Mouse (Mus musculus): ENCODE data around the gene Galnt13. TPM values are rescaled to one million over a fixed set of nuclear protein-coding genes. Genes with fewer than 3 reads are reported as not detected.

Gene Galnt13
- polyA plus RNA-seq, 1 experiment = not detected

DNA sequence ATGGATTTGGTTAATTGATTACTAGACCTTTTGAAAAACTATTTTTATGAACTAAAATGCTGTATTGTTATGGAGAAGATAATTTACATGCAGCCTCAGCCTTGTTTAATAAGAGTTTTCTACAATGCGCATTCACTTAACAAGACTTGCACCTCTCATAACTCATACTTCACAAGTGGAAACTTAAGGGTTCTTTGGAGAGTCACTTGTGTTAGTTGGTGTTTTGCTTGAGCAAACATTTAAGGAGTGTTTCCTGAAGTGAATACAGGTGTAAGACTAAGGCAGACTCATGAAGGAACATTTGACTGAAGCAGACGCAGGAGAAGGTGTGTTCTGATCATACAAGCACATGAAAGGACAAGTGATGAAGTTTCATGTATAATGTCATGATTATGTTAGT is 649.5 kb downstream of the Galnt13 start:
- TF ChIP-seq CTCF (IDR thresholded peaks at IDR 0.05; ENCODE audit: low read depth, low read length) (no peak), POLR2A (IDR thresholded peaks at IDR 0.05; ENCODE audit: borderline replicate concordance, low read depth, low read length) (no peak)
- H3K4me3 ChIP-seq (ENCODE audit: insufficient read depth, low read length) = no peak overlapping the region
- H3K27ac ChIP-seq (ENCODE audit: insufficient read depth, low read depth, low read length) = no peak overlapping the region
- no peaks in the 10 kb centered on the region for H3K4me1 ChIP-seq (ENCODE audit: control insufficient read depth, insufficient read depth, low read length)

DNA sequence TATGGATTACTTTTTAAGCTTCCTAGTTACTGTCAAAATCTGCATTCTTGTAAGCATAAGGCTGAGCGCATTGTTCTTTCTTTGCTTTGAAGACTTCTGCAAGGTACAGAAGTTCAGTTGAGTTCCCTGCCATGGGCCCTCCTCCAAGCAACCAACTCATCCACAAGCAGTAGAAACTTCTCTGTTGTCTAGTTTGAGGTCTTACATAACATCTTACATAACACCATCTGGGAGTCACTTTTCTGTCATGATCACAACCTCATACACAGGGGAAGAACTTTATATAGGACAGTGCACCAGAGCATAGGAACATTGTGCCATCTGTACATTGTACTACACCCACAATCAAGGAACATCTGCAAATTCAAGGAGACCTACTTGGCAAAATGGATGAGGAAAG is 651.9 kb downstream of the Galnt13 start:
- TF ChIP-seq POLR2A (IDR thresholded peaks at IDR 0.05; ENCODE audit: borderline replicate concordance, low read depth, low read length) = no peak
- no peak for TF ChIP-seq CTCF (IDR thresholded peaks at IDR 0.05; ENCODE audit: low read depth, low read length)
- no peak overlapping the region for H3K4me3 ChIP-seq (ENCODE audit: insufficient read depth, low read length)
- no peaks in the 10 kb centered on the region for H3K4me1 ChIP-seq (ENCODE audit: control insufficient read depth, insufficient read depth, low read length)
- no peak overlapping the region for H3K27ac ChIP-seq (ENCODE audit: insufficient read depth, low read depth, low read length)

DNA sequence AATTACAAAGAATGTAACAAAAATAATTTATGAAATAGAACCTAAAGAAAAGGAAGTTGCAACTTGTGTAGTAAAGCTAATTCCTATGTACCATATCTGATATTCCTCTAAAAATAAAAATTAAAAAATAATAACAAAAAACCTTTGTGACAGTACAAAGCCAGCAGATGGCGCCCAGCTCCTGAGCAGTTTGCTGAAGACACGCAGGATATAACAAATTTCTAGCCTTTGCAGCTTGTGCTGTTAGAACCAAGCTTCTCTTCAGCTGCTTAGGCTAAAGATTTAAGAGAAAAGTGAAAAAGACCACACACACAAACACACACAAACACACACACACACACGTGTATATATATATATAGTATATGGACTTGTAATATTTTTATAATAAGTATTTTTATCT is 654.2 kb downstream of the Galnt13 start:
- H3K4me3 ChIP-seq (ENCODE audit: insufficient read depth, low read length) = no peak overlapping the region
- TF ChIP-seq POLR2A (IDR thresholded peaks at IDR 0.05; ENCODE audit: borderline replicate concordance, low read depth, low read length) (no peak), CTCF (IDR thresholded peaks at IDR 0.05; ENCODE audit: low read depth, low read length) (no peak)
- no peaks in the 10 kb centered on the region for H3K4me1 ChIP-seq (ENCODE audit: control insufficient read depth, insufficient read depth, low read length)
- H3K27ac ChIP-seq (ENCODE audit: insufficient read depth, low read depth, low read length) = no peak overlapping the region

DNA sequence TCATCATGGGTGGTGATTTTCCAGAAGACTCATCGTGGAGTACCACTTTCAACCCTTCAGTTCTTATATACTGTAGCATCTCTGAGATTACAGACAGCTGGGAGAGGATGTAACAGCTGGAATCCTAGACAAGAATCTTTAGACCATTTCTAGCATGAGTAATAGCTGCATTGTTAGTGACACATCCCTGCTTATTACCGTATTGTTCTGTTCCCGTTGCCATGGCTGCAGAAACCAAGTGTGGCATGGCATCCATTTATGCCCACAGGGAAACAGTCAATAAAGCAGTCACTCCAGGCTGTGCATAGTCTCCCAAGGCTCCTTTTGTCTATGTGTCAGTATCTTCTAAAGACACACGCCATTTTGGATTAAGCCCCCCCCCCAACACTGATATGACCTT is 655.4 kb downstream of the Galnt13 start:
- Histone ChIP-seq H3K27ac (ENCODE audit: insufficient read depth, low read depth, low read length) (no peak overlapping the region), H3K4me1 (ENCODE audit: control insufficient read depth, insufficient read depth, low read length) (no peaks in the 10 kb centered on the region), H3K4me3 (ENCODE audit: insufficient read depth, low read length) (no peak overlapping the region)
- TF ChIP-seq POLR2A (IDR thresholded peaks at IDR 0.05; ENCODE audit: borderline replicate concordance, low read depth, low read length) = no peak
- TF ChIP-seq CTCF (IDR thresholded peaks at IDR 0.05; ENCODE audit: low read depth, low read length) = no peak

DNA sequence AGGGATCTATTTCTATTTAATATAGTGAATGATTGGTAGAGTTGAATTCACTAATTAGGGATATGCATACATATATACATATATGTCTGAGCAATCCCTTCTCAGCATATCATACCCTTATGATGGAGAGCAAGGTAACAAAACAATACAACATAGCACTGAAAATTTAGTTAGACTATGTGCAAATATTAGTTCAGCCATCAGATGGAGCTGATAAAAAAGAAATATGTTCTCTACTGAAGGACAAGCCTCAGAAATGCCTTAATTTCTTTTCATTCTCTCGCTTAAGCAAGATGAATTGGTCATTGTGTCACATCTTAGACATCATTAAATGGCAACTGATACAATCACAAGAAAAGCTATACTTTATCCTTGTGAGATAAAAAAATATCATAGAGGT is 663.0 kb downstream of the Galnt13 start:
- no peak overlapping the region for H3K27ac ChIP-seq (ENCODE audit: insufficient read depth, low read depth, low read length)
- TF ChIP-seq CTCF (IDR thresholded peaks at IDR 0.05; ENCODE audit: low read depth, low read length) = no peak
- no peaks in the 10 kb centered on the region for H3K4me1 ChIP-seq (ENCODE audit: control insufficient read depth, insufficient read depth, low read length)
- no peak overlapping the region for H3K4me3 ChIP-seq (ENCODE audit: insufficient read depth, low read length)

DNA sequence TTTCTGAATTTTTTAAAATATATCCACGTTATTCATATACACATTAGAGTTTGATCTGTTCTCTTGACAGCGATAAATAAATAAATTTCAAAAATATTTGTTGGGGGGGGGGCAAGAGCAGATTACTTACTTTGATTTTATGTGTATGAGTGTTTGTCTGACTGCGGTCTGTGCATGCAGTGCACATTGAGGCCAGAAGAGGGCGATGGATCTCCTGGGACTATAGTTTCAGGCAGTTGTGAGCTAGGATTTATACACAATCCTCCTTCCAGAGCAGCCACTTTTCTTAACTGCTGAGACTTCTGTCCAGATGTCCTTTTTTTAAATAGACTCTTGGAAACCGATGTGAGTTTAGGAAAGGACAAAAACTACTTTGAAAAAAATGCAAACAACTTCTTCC is 665.2 kb downstream of the Galnt13 start:
- no peak overlapping the region for H3K4me3 ChIP-seq (ENCODE audit: insufficient read depth, low read length)
- TF ChIP-seq POLR2A (IDR thresholded peaks at IDR 0.05; ENCODE audit: borderline replicate concordance, low read depth, low read length) = no peak
- no peak for TF ChIP-seq CTCF (IDR thresholded peaks at IDR 0.05; ENCODE audit: low read depth, low read length)
- no peaks in the 10 kb centered on the region for H3K4me1 ChIP-seq (ENCODE audit: control insufficient read depth, insufficient read depth, low read length)
- H3K27ac ChIP-seq (ENCODE audit: insufficient read depth, low read depth, low read length) = no peak overlapping the region

DNA sequence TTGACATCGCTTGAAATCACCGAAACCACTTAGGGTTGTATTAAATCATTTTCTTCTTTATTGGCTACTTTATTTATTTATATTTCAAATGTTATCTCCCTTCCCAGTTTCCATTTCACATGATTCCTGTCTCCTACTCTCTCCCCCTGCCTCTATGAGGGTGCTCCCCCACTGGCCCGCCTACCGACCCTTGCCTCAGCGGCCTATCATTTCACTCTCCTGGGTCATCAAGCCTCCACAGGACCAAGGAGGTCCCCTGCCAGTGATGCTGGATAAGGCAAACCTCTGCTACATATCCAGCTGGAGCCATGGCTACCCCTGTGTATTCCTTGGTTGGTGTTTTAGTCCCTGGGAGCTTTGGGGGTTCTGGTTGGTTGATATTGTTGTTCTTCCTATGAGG is 667.4 kb downstream of the Galnt13 start:
- Histone ChIP-seq H3K4me3 (ENCODE audit: insufficient read depth, low read length) (no peak overlapping the region), H3K27ac (ENCODE audit: insufficient read depth, low read depth, low read length) (no peak overlapping the region), H3K4me1 (ENCODE audit: control insufficient read depth, insufficient read depth, low read length) (no peaks in the 10 kb centered on the region)
- TF ChIP-seq CTCF (IDR thresholded peaks at IDR 0.05; ENCODE audit: low read depth, low read length) = no peak
- no peak for TF ChIP-seq POLR2A (IDR thresholded peaks at IDR 0.05; ENCODE audit: borderline replicate concordance, low read depth, low read length)

DNA sequence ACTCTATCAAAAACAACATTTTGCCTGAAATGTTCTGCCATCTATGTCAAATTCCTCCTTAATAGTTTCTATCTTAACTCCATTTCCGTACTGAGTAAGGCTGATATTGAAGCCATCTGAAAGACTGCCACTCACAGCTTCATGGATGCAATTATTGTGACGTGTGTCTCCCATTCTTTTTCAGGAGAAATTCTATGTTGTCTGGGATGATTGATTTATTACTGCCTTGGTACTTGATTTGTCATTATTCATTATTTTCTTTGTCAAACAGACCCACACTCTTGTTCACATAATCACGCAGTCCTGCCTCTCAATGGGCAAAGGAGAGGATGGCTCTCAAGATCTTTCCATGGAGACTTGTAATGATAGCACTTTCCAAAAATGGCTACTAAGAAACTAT is 671.7 kb downstream of the Galnt13 start:
- no peaks in the 10 kb centered on the region for H3K4me1 ChIP-seq (ENCODE audit: control insufficient read depth, insufficient read depth, low read length)
- no peak for TF ChIP-seq CTCF (IDR thresholded peaks at IDR 0.05; ENCODE audit: low read depth, low read length)
- no peak for TF ChIP-seq POLR2A (IDR thresholded peaks at IDR 0.05; ENCODE audit: borderline replicate concordance, low read depth, low read length)
- no peak overlapping the region for H3K4me3 ChIP-seq (ENCODE audit: insufficient read depth, low read length)
- H3K27ac ChIP-seq (ENCODE audit: insufficient read depth, low read depth, low read length) = no peak overlapping the region

DNA sequence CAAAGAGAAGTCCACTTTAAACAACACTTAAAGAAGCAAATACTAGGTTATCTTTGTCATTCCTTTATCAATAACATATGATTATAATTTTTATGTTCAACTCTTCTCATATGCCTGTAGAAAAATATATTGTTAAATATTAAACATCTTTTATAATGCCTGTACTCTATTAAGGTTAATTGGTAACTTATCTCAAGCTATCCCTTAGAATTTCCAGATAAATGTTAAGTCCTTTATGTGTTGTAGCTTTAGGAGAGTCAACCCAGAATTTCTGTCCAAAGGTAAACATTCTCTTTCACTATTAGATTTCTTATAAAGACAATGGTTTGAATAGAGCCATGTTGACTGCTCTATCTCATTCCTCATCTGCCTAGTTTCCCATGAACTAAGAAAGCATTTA is 717.0 kb downstream of the Galnt13 start:
- Histone ChIP-seq H3K4me3 (ENCODE audit: insufficient read depth, low read length) (no peak overlapping the region), H3K4me1 (ENCODE audit: control insufficient read depth, insufficient read depth, low read length) (no peaks in the 10 kb centered on the region), H3K27ac (ENCODE audit: insufficient read depth, low read depth, low read length) (no peak overlapping the region)
- TF ChIP-seq POLR2A (IDR thresholded peaks at IDR 0.05; ENCODE audit: borderline replicate concordance, low read depth, low read length) (no peak), CTCF (IDR thresholded peaks at IDR 0.05; ENCODE audit: low read depth, low read length) (no peak)

DNA sequence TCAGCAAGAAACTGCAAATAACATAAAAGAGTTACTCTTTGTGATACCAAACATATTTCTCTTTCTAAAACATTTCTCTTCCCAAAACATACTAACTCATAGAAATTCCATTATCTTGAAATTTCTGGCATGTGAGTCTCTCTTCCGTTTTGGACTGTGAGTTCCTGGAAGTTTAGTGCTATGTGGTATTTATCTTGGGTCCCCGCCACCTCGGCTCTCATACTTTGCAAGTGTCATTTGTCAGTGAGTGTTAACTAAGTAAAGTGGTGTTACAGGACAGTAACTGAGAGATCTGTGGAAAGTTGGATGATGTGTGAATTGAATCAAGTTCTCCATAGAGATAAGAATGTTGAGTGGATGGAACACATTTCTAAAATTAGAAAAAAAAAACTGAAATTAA is 728.7 kb downstream of the Galnt13 start:
- Histone ChIP-seq H3K27ac (ENCODE audit: insufficient read depth, low read depth, low read length) (no peak overlapping the region), H3K4me1 (ENCODE audit: control insufficient read depth, insufficient read depth, low read length) (no peaks in the 10 kb centered on the region), H3K4me3 (ENCODE audit: insufficient read depth, low read length) (no peak overlapping the region)
- TF ChIP-seq POLR2A (IDR thresholded peaks at IDR 0.05; ENCODE audit: borderline replicate concordance, low read depth, low read length) (no peak), CTCF (IDR thresholded peaks at IDR 0.05; ENCODE audit: low read depth, low read length) (no peak)

All from bone marrow macrophage, adult 2 months (primary cell).